In genomic region chr8:117548453-117548852, GRCm38 (mm10) we compare ENCODE assay signal across 11 mouse cellular contexts. TPM values are rescaled to one million over a fixed set of nuclear protein-coding genes. Genes with fewer than 3 reads are reported as not detected.
DNase-seq lines count a peak whose midpoint lies in the region; ATAC-seq lines count a peak whose summit lies in the region.
"Had no signal": no experiment of that assay in that cellular context is flagged by ENCODE, and none has a peak within 500 bp of the region (broad histone marks: within the 10 kb centered on the region; RNA-seq: fewer than 3 reads in every experiment).

No protein-coding gene starts in this region.

- 57% methylated on average over 4 of the region's 4 CpGs for WGBS in heart, embryonic 10.5 days

- H3K9me3 ChIP-seq in heart, embryonic 10.5 days = no peaks in the 10 kb centered on the region
- H3K9me3 ChIP-seq: intestine, embryonic 15.5 days; limb, embryonic 10.5 days had no signal

- H3K27me3 ChIP-seq in heart, embryonic 10.5 days (ENCODE audit: insufficient read depth, poor library complexity, severe bottlenecking) = no peaks in the 10 kb centered on the region
- H3K27me3 ChIP-seq: intestine, embryonic 15.5 days had no signal

- DNase-seq in heart, adult 9 months (ENCODE audit: low spot score in 2 of 2) = peak; percentile 22 to 38
- DNase-seq in heart, embryonic 10.5 days (ENCODE audit: low spot score) = no peak
- peak; percentile 69 for DNase-seq in lung, postnatal 36 days
- peak; percentile 76 for DNase-seq in thymus, postnatal 0 days (ENCODE audit: low spot score)
- no peak for DNase-seq in gastrocnemius, postnatal 25 days
- DNase-seq in left cerebral cortex, postnatal 14 days (ENCODE audit: low spot score in 2 of 2) = no peak
- no peak for DNase-seq in frontal cortex, postnatal 36 days (ENCODE audit: low spot score in 2 of 2)
- DNase-seq: right cerebral cortex, postnatal 14 days had no signal

- H3K4me1 ChIP-seq in heart, embryonic 10.5 days = peaks cover 15% of the 10 kb centered on the region
- H3K4me1 ChIP-seq: intestine, embryonic 15.5 days; limb, embryonic 10.5 days had no signal

- no peak overlapping the region for H3K4me3 ChIP-seq in heart, embryonic 10.5 days
- H3K4me3 ChIP-seq: intestine, embryonic 15.5 days; limb, embryonic 10.5 days had no signal

- intact Hi-C loops in left cerebral cortex, postnatal 14 days (cut with DNase I) = no loop called here

- peak; percentile 89 for ATAC-seq in common myeloid progenitor, adult 5-6 weeks (replicated peaks; ENCODE audit: low read depth, poor library complexity, severe bottlenecking)
- ATAC-seq: intestine, embryonic 15.5 days had no signal

- no peaks in the 10 kb centered on the region for H3K36me3 ChIP-seq in heart, embryonic 10.5 days
- H3K36me3 ChIP-seq: intestine, embryonic 15.5 days; limb, embryonic 10.5 days had no signal

- H3K27ac ChIP-seq in heart, embryonic 10.5 days = no peak overlapping the region
- H3K27ac ChIP-seq: intestine, embryonic 15.5 days; limb, embryonic 10.5 days had no signal

RNA-seq across cellular contexts. Expression of gene Plcg2, which starts 50.4 kb away (rescaled TPM):
- 6.8 and 8.3 TPM in 2 replicates for polyA plus RNA-seq in heart, embryonic 10.5 days (2016; fragmentation: Nextera tagmentation; extraction: Ambion mirVana)
- total RNA-seq in common myeloid progenitor, adult 5-6 weeks (2017) = 56.3 and 76.7 TPM in 2 replicates
- 7.8 and 8.4 TPM in 2 replicates for polyA plus RNA-seq in thymus, postnatal 0 days (2015; fragmentation: Nextera tagmentation; extraction: Ambion mirVana)
- total RNA-seq in gastrocnemius, postnatal 25 days (2021) = 1 to 10 TPM in 1 of 2 experiments, under 1 TPM in 1; 0.77 to 1.5 TPM
- 1 to 10 TPM; 2.9 TPM for total RNA-seq in left cerebral cortex, postnatal 14 days (2021)

Comparison
In these comparisons a context has a peak if more than half of its experiments do, and no peak if none do; other contexts are left out.
1. DNase-seq: peak in heart, adult 9 months (2 of 2), lung, postnatal 36 days (single experiment) and thymus, postnatal 0 days (single experiment); none in heart, embryonic 10.5 days (single experiment), gastrocnemius, postnatal 25 days (single experiment), left cerebral cortex, postnatal 14 days (0 of 2) and frontal cortex, postnatal 36 days (0 of 2).
2. RNA of gene Plcg2, which starts 50.4 kb away (total RNA-seq): 56.3 to 76.7 TPM in common myeloid progenitor, adult 5-6 weeks; 2.9 TPM in left cerebral cortex, postnatal 14 days and 0.77 to 1.5 TPM in gastrocnemius, postnatal 25 days; every median in the first group is over 10 times any median in the second.